Mouse (Mus musculus) liver, embryonic 14.5 days (tissue): Measurements from ENCODE around the gene Emc7. TPM values are rescaled to one million over a fixed set of nuclear protein-coding genes. Genes with fewer than 3 reads are reported as not detected.
"Not testable (repeated sequence)": the region's sequence is repeated elsewhere in the genome, so short reads cannot be mapped to it uniquely, and the experiment has no call there.

Source experiments
- ATAC-seq: fragments of 200-750 bp; cut with Nextera tagmentation; 2 replicates; pipeline ENCODE4 v1.8.0; 2017; ENCODE audit warnings: moderate number of reproducible peaks, mild to moderate bottlenecking, moderate library complexity; ENCODE audit not compliant: insufficient read depth
- DNase-seq, 3 experiments: peaks; one replicate each; pipeline ENCODE4 v3.0.0-alpha.2; 2012 to 2013; ENCODE audit warnings: low read depth in 3 of 3, low spot score in 3 of 3
- H3K27ac ChIP-seq: fragments of 300-500 bp; sonication (generic); 2 replicates; pipeline ENCODE4 v1.5.1; 2014; ENCODE audit warnings: moderate library complexity, mild to moderate bottlenecking, control low read depth, inconsistent platforms
- H3K27me3 ChIP-seq: fragments of 300-500 bp; sonication (generic); 2 replicates; pipeline ENCODE4 v1.6.1; 2014; ENCODE audit warnings: mild to moderate bottlenecking, low read length, moderate library complexity; ENCODE audit not compliant: control insufficient read depth, insufficient read depth
- H3K36me3 ChIP-seq: fragments of 300-500 bp; sonication (generic); replicated peaks from 2 replicates; pipeline ENCODE4 v1.6.1; 2014; ENCODE audit warnings: low read depth; ENCODE audit not compliant: control insufficient read depth, insufficient read depth
- H3K4me1 ChIP-seq, 2 experiments: fragments of 200-500 bp in 1 of 2; fragments of 300-500 bp in 1 of 2; sonication (generic) in 1 of 2; replicated peaks; 2 replicates each; pipeline ENCODE4 v1.6.1; 2012 to 2014; ENCODE audit warnings: antibody characterized with exemption in 1 of 2, inconsistent platforms in 1 of 2, low read length in 1 of 2; ENCODE audit not compliant: control insufficient read depth in 2 of 2, insufficient read depth in 2 of 2
- H3K4me2 ChIP-seq: fragments of 300-500 bp; sonication (generic); 2 replicates; pipeline ENCODE4 v1.6.1; 2014; ENCODE audit warnings: low read depth, mild to moderate bottlenecking, control low read depth, moderate library complexity
- H3K4me3 ChIP-seq, 2 experiments: fragments of 200-500 bp in 1 of 2; fragments of 300-500 bp in 1 of 2; sonication (generic) in 1 of 2; 2 replicates each; pipeline ENCODE4 v1.5.1; 2012 to 2014; ENCODE audit warnings: low read depth in 2 of 2, low read length in 2 of 2, mild to moderate bottlenecking in 2 of 2, control low read depth in 1 of 2, inconsistent platforms in 1 of 2, moderate library complexity in 1 of 2; ENCODE audit not compliant: insufficient read depth in 1 of 2
- H3K9ac ChIP-seq: fragments of 300-500 bp; sonication (generic); replicated peaks from 2 replicates; pipeline ENCODE4 v1.6.1; 2014; ENCODE audit warnings: mild to moderate bottlenecking, control low read depth, moderate library complexity
- H3K9me3 ChIP-seq: fragments of 300-500 bp; sonication (generic); 2 replicates; pipeline ENCODE4 v1.6.1; 2016; ENCODE audit warnings: low read length, mixed read lengths; ENCODE audit not compliant: control insufficient read depth
- CTCF ChIP-seq: IDR thresholded peaks from 2 replicates; pipeline ENCODE4 v1.5.1; 2016; ENCODE audit warnings: antibody characterized with exemption, low read depth, control low read depth
- EP300 ChIP-seq: IDR thresholded peaks from 2 replicates; pipeline ENCODE4 v1.6.1; 2016; ENCODE audit warnings: antibody characterized with exemption, low read depth
- WGBS: fragments of 180-500 bp; shearing (Covaris S2); extraction: QIAGEN DNeasy Blood & Tissue Kit; methylation state at CpG from one replicate; pipeline ENCODE4 v1.1.7; 2014; ENCODE audit not compliant: insufficient replicate concordance; 5-methylcytosine and 5-hydroxymethylcytosine counted together
- polyA plus RNA-seq, 2 experiments: library from polyadenylated mRNA; depleted of rRNA in 1 of 2; stranded (reverse) in 1 of 2; unstranded in 1 of 2; fragments of >200 nt; fragmentation: Nextera tagmentation in 1 of 2; extraction: Ambion mirVana in 1 of 2; gene quantifications; 2 replicates each; pipeline versions ENCODE4 v1.2.1 to v1.2.3; 2012 to 2014

Gene Emc7
- polyA plus RNA-seq, 2 experiments, result 5.8 to 13.3 TPM

DNA sequence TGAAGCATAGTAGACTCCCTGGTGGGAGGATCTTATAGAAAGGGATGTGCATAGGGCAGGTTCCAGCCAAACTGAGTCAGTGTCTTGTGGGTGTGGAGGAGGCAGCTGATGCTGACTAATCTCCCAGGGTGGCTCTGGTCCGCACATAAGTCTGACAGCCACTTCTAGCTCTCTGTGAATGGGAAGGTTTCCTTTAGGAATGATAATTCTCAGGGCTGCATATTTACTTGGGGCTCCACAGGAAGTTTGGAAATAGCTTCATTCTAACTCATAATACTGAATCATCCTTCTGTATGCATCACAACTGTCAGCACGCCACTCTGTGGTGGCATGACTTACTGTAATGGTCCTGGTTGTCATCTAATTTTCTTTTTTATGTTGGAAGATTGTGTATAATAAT is 11.3 kb upstream of the Emc7 start:
- no peaks in the 10 kb centered on the region for H3K36me3 ChIP-seq
- no peak overlapping the region for H3K9ac ChIP-seq
- H3K4me1 ChIP-seq, result no peaks in the 10 kb centered on the region
- H3K4me2 ChIP-seq, result no peak overlapping the region
- H3K9me3 ChIP-seq, result no peaks in the 10 kb centered on the region
- ATAC-seq (no peak), DNase-seq (no peak)
- H3K4me3 ChIP-seq, result no peak overlapping the region
- WGBS, result 47% methylated on average over 2 of the region's 2 CpGs
- no peak overlapping the region for H3K27ac ChIP-seq
- no peaks in the 10 kb centered on the region for H3K27me3 ChIP-seq
- TF ChIP-seq CTCF, result no peak
- no peak for TF ChIP-seq EP300

DNA sequence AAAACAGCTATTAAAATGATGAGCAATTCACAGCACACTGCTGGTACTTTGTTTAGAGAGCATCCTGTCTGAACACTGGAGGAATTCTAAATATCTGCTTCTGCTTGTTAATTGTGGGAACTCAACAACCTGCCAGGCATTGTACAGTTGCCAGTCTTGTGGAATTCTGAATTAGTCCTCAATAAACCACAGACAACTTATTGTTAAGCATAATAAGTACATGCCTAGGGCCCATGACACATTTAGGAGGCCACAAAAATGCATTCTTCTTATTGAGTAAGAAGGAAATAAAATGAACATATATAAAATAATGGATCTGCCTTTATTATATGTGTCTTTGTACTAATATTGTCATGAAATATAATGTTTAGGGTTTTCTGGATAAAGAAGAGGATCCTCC is 9.3 kb upstream of the Emc7 start:
- no peaks in the 10 kb centered on the region for H3K27me3 ChIP-seq
- no peak overlapping the region for H3K4me2 ChIP-seq
- ATAC-seq (no peak), DNase-seq (no peak)
- H3K4me1 ChIP-seq, result no peaks in the 10 kb centered on the region
- H3K4me3 ChIP-seq, result no peak overlapping the region
- no peaks in the 10 kb centered on the region for H3K9me3 ChIP-seq
- H3K36me3 ChIP-seq, result no peaks in the 10 kb centered on the region
- H3K27ac ChIP-seq, result no peak overlapping the region
- no peak overlapping the region for H3K9ac ChIP-seq
- TF ChIP-seq CTCF (no peak), EP300 (no peak)

DNA sequence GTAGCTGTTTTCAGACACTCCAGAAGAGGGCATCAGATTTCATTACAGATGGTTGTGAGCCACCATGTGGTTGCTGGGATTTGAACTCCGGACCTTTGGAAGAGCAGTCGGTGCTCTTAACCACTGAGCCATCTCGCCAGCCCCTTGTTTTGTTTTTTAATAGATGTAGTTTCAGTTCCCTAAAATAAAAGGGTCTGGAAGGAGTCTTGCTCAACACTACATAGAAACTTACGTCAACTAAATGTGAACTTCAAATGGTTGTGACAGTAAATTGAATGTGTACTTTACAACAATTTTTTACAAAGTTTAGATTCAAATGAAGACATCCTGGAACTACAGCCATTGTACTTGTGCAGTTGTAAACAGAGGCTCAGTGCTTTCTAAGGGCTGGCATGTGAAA is 6.8 kb upstream of the Emc7 start:
- not testable (repeated sequence) for H3K36me3 ChIP-seq, DNase-seq
- 62% methylated on average over 4 of the region's 4 CpGs for WGBS

DNA sequence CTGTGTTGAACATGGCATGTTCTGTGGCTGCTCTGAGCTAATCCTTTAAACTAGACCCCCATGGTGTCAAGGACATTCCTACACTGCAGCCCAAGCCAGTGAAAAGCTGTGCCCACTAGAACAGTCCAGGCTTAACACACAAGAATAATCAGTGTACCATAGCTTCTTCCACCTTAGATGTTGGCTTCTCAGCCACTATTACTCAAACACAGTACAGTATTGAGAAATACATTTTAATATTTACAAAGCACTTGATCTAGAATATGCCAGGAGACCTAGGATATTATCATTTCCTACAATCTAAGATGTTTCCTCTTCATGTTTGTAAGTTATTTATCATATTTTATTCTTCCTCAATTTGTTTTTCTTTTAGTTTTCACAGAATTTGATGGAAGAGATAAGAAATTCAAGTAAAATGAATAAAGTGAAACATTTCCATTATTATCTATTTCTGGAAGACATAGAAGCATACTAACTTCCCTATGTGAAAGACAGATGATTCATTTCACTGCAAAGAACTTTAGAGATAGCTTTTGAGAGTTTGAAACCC is 6.2 kb upstream of the Emc7 start:
- Histone ChIP-seq H3K36me3 (no peaks in the 10 kb centered on the region), H3K27ac (no peak overlapping the region), H3K9ac (no peak overlapping the region), H3K9me3 (no peaks in the 10 kb centered on the region), H3K4me1 (no peaks in the 10 kb centered on the region), H3K27me3 (no peaks in the 10 kb centered on the region), H3K4me3 (no peak overlapping the region), H3K4me2 (no peak overlapping the region)
- ATAC-seq (no peak), DNase-seq (no peak)
- TF ChIP-seq CTCF (no peak), EP300 (no peak)

More for the DNA sequence above, 6.8 kb upstream of the Emc7 start:
- H3K27me3 ChIP-seq, H3K27ac ChIP-seq, H3K9ac ChIP-seq, H3K4me2 ChIP-seq, H3K4me3 ChIP-seq, H3K9me3 ChIP-seq, ATAC-seq, H3K4me1 ChIP-seq: not testable (repeated sequence)

DNA sequence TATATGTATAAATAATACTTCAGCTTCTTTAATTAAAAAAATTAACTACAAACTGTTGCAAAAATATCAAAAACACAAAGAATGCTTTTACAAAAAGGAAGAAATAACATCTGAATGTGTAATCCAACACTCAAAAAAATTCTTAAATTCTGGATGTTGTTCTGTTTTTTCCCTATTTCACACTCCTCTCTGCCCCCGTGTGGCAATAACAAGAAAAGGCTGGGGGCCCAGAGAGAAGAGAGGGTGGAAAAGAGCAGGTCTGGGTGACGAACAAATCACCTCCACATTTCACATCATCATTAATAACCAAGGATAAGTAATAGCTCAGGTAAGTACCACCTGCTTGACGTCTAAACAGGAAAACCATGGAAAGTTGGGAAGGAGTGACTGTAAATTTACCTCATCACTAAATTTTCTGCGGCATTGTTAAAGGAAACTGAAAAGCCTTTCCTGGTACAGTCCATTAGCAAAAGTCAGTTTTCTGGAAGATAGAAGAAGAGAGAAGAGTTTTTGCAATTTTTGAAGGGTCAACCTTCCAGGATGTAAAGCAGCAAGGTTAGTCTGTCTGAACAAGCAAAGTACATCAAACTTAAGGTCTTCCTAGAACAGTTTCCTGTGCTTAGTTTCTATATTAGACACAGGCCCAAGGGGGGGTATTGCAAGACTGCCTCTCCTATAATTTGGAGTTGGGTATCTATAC is 5.0 kb upstream of the Emc7 start:
- DNase-seq (peak in 1 of 3 experiments; percentile 22), ATAC-seq (no peak)
- 26% methylated on average over 4 of the region's 4 CpGs for WGBS
- no peaks in the 10 kb centered on the region for H3K9me3 ChIP-seq
- no peak overlapping the region for H3K27ac ChIP-seq
- TF ChIP-seq CTCF (peak; percentile 48), EP300 (no peak)
- H3K4me3 ChIP-seq, result no peak overlapping the region
- H3K4me1 ChIP-seq, result peaks cover 0 to 2% of the 10 kb centered on the region in 2 experiments; a peak in 2 of 4 replicates
- H3K4me2 ChIP-seq, result no peak overlapping the region
- no peaks in the 10 kb centered on the region for H3K27me3 ChIP-seq
- no peak overlapping the region for H3K9ac ChIP-seq
- H3K36me3 ChIP-seq, result no peaks in the 10 kb centered on the region

DNA sequence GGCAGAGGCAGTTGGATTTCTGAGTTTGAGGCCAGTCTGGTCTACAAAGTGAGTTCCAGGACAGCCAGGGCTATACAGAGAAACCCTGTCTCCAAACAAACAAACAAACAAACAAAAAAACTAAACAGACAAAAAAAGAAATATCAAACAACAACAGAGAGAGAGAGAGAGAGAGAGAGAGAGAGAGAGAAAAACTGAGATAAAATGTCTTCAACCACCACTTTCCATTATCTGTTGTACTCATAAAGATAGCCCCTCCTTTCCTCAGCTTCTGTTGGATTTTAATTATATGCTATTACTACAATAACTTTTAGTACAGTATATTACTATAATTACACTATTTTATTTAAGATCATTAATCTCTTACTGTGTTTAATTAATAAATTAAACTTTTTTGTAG is 2.3 kb upstream of the Emc7 start:
- H3K36me3 ChIP-seq, ATAC-seq, H3K27me3 ChIP-seq, DNase-seq, H3K4me3 ChIP-seq, H3K4me2 ChIP-seq, H3K9ac ChIP-seq, H3K27ac ChIP-seq, H3K9me3 ChIP-seq, H3K4me1 ChIP-seq: not testable (repeated sequence)
